Mouse (Mus musculus) central nervous system, embryonic 18 days (tissue): ENCODE results near the gene Ssbp4. TPM values are rescaled to one million over a fixed set of nuclear protein-coding genes. Genes with fewer than 3 reads are reported as not detected.

Experiments used
- polyA plus RNA-seq: library from polyadenylated mRNA; depleted of rRNA; stranded (reverse); fragments of >200 nt; gene quantifications from 2 replicates; pipeline ENCODE4 v1.2.3, GENCODE M21; 2012; rRNA removed

Gene Ssbp4
- polyA plus RNA-seq: 201 and 212 TPM in 2 replicates

DNA sequence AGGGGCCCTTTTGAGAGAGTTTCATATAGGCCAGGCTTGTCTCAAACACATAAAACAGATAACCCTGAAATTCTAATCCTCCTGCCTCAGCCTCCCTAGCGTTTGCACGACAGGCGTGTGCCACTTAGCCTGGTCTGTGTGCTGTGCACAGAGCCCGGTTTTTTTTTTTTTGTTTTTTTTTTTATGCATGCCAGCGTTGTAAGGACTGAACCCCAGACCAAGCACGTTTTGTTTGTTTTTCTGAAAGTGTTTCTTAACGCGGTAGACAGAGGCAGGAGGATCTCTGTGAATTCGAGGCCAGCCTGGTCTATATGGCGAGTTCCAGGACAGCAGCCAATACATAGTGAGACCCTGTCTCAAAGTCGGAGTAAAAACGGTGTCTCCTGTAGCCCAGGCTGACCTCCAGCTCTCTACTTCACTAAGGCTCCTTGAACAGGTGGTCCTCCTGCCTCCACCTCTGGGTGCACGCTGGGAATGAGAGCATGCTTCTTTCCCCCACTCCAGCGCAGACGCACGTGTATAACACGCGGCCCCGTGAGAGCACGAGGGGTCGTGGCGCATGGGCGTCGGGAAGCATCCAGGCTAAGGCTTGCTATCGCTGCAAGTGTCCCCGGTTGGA, at the start of gene Ssbp4:
Ssbp4 (minus strand) TSS at position 124 of the 619 bp plus-strand sequence.

DNA sequence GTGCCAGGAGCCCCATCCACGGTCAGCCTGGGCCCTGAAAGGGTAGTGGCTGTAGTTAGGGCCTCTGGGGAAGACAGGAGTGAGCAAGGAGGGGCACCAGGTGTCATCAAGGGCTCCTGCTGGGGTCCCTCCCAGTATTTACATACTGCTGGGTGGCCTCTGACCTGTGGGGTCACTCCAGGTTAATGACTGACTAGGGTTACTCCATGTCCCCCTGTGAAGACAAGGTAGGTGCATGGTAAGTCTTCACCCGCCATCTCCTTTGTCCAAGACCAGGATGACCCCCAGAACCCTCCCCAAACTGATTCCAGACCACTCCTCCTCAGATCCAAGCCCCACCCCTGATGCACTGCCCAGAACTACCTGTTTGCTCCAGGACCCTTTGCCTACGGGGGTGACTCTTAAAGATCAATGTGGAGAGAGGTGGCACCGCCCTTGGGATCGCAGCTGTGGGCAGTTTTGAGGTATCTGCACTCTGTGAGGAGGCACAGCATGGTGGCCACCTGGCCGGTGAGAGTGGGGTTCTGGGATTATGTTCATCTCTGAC, 23.7 kb upstream of the Ssbp4 start, which contains the start of gene Gdf15:
Gdf15 (minus strand) TSS at position 111 of the 547 bp plus-strand sequence.

DNA sequence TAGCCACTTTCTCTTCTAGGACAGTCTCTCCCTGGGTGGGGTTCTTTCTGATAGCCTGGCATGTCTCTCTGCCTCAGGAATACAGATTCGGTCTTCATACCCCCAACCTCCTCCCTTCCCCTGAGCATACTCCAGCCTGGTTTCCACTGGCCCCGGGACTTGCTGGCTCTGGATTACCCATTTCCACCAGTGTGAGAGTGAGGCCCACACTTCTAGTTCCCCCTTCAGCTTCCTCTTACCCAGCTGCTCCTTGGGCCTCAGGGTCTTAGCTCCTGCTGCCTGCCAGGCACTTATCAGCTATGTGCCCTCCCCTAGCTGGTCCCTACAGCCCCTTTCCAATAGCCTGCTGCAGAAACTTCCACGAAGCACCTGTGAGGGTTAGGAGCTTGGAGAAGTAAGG, 7.2 kb upstream of the Ssbp4 start, which contains the start of gene Lrrc25:
Lrrc25 (plus strand) TSS at position 262 of the 400 bp plus-strand sequence.

DNA sequence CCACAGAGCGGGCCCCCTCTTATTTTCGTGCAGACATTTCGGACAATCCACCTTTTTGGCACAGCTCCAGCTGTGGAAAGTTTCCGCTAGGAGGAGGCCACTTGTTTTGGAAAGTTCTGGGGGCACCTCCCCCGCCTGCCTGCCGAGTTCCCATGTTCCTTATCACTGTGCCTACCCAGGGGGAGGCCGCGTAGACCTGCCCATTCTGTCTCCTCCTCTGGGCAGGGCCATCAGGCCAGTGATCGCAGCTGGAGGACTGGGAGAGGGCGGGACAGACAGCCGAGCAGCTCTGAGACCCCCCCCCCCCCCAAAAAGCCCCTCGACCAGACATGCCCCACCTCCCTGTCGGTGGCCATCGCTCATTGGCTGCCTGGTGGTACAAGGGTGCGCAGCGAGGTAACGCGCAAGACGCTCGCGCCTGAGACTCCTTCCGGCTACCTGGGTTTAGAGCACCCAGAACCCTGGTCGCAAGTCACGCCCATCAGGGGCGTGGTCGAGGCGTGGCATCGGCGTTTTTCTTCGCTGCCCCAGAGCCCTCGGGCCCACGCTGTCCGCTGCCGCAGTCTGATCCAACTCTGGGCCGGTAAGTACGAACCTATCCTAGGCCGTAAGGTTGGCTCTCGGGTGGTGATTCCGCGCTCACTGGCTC, 14.6 kb downstream of the Ssbp4 start, which contains the start of gene Isyna1:
Isyna1 (plus strand) TSS at position 413 of the 649 bp plus-strand sequence.

Other genes starting within 250 kb of the Ssbp4 start
- gene Comp, start 235.3 kb downstream of the Ssbp4 start, polyA plus RNA-seq: 0.19 and 0.36 TPM in 2 replicates
- 48.8 and 63.0 TPM in 2 replicates for gene Crtc1, start 169.3 kb downstream of the Ssbp4 start, polyA plus RNA-seq
- 45.0 and 47.6 TPM in 2 replicates for gene Klhl26, start 131.9 kb downstream of the Ssbp4 start, polyA plus RNA-seq
- 93.1 and 93.2 TPM in 2 replicates for gene Tmem59l, start 121.5 kb downstream of the Ssbp4 start, polyA plus RNA-seq
- gene Crlf1, start 115.7 kb downstream of the Ssbp4 start, polyA plus RNA-seq: 21.4 and 29.2 TPM in 2 replicates
- gene Rex1bd, start 102.1 kb downstream of the Ssbp4 start, polyA plus RNA-seq: 208 and 217 TPM in 2 replicates
- gene Uba52, start 98.1 kb downstream of the Ssbp4 start, polyA plus RNA-seq: 1,219 and 1,269 TPM in 2 replicates
- gene Fkbp8, start 81.1 kb downstream of the Ssbp4 start, polyA plus RNA-seq: 515 and 521 TPM in 2 replicates
- 36.9 and 38.8 TPM in 2 replicates for gene Kxd1, start 80.9 kb downstream of the Ssbp4 start, polyA plus RNA-seq
- 21.8 and 22.9 TPM in 2 replicates for gene Ell, start 69.4 kb downstream of the Ssbp4 start, polyA plus RNA-seq
- 198 and 208 TPM in 2 replicates for gene Isyna1, start 14.5 kb downstream of the Ssbp4 start, polyA plus RNA-seq
- 0.78 and 0.87 TPM in 2 replicates for gene Lrrc25, start 7.3 kb upstream of the Ssbp4 start, polyA plus RNA-seq
- 0.16 and 0.32 TPM in 2 replicates for gene Gdf15, start 23.6 kb upstream of the Ssbp4 start, polyA plus RNA-seq
- gene Pgpep1, start 51.5 kb upstream of the Ssbp4 start, polyA plus RNA-seq: 45.7 and 46.8 TPM in 2 replicates
- gene Lsm4, start 64.4 kb upstream of the Ssbp4 start, polyA plus RNA-seq: 153 and 155 TPM in 2 replicates
- gene Jund, start 90.1 kb upstream of the Ssbp4 start, polyA plus RNA-seq: 201 and 210 TPM in 2 replicates
- gene Iqcn, start 94.6 kb upstream of the Ssbp4 start, polyA plus RNA-seq: 0.12 and 0.14 TPM in 2 replicates
- gene Gm3336, start 109.7 kb upstream of the Ssbp4 start, polyA plus RNA-seq: not detected in 2 replicates
- 1.1 and 1.2 TPM in 2 replicates for gene Pde4c, start 114.8 kb upstream of the Ssbp4 start, polyA plus RNA-seq
- 582 and 635 TPM in 2 replicates for gene Rab3a, start 145.8 kb upstream of the Ssbp4 start, polyA plus RNA-seq
- 27.0 and 27.4 TPM in 2 replicates for gene Mpv17l2, start 152.1 kb upstream of the Ssbp4 start, polyA plus RNA-seq
- gene Pik3r2, start 167.8 kb upstream of the Ssbp4 start, polyA plus RNA-seq: 138 and 151 TPM in 2 replicates
- gene Mast3, start 196.2 kb upstream of the Ssbp4 start, polyA plus RNA-seq: 44.0 and 53.5 TPM in 2 replicates
- 0.06 and 0.09 TPM in 2 replicates for gene Il12rb1, start 199.6 kb upstream of the Ssbp4 start, polyA plus RNA-seq
- gene Arrdc2, start 230.8 kb upstream of the Ssbp4 start, polyA plus RNA-seq: 26.8 and 30.5 TPM in 2 replicates